Mouse (Mus musculus) kidney, postnatal 14 days (tissue): ENCODE measurements around the gene Odf3b.

Source experiments
- DNase-seq: peaks from one replicate; pipeline ENCODE4 v3.0.0; 2022; ENCODE audit warnings: mixed read lengths

Gene Odf3b

GRCm38 (mm10) chr15:89378831-89379401 is at the start of gene Odf3b:
TSS of gene Odf3b (minus strand) at chr15:89379282.
- peak; percentile 53 for DNase-seq

GRCm38 (mm10) chr15:89428136-89428790 is 49.2 kb upstream of the Odf3b start:
- DNase-seq = no peak

- DNase-seq = no peak
These were observed 47.6 kb upstream of the Odf3b start for GRCm38 (mm10) chr15:89426716-89427115.

GRCm38 (mm10) chr15:89425711-89426121 is 46.6 kb upstream of the Odf3b start, which contains the start of gene Cpt1b:
TSS of gene Cpt1b (minus strand) at chr15:89425863.
- DNase-seq = peak; percentile 69

GRCm38 (mm10) chr15:89424621-89425020 is 45.5 kb upstream of the Odf3b start:
- no peak for DNase-seq

- DNase-seq = no peak
These were observed 42.9 kb upstream of the Odf3b start for GRCm38 (mm10) chr15:89421938-89422337.

GRCm38 (mm10) chr15:89415282-89415681 is 36.2 kb upstream of the Odf3b start:
- no peak for DNase-seq

- no peak for DNase-seq
These were observed 31.0 kb upstream of the Odf3b start, which contains the start of gene Syce3 for GRCm38 (mm10) chr15:89410118-89410517. TSS of gene Syce3 (minus strand) at chr15:89410503.

GRCm38 (mm10) chr15:89406691-89407090 is 27.6 kb upstream of the Odf3b start:
- DNase-seq = no peak

- no peak for DNase-seq
These were observed 25.9 kb upstream of the Odf3b start for GRCm38 (mm10) chr15:89404831-89405623.

- no peak for DNase-seq
These were observed 23.4 kb upstream of the Odf3b start for GRCm38 (mm10) chr15:89402471-89402870.

- DNase-seq = no peak
These were observed 20.6 kb upstream of the Odf3b start for GRCm38 (mm10) chr15:89399716-89400115.

- no peak for DNase-seq
These were observed 19.1 kb upstream of the Odf3b start for GRCm38 (mm10) chr15:89398146-89398545.

- peak; percentile 38 for DNase-seq
These were observed 17.8 kb upstream of the Odf3b start for GRCm38 (mm10) chr15:89396883-89397282.

GRCm38 (mm10) chr15:89390081-89390480 is 11.0 kb upstream of the Odf3b start:
- no peak for DNase-seq

- no peak for DNase-seq
These were observed 8.0 kb upstream of the Odf3b start for GRCm38 (mm10) chr15:89387127-89387526.

- DNase-seq = no peak
These were observed 5.5 kb upstream of the Odf3b start, which contains the start of gene Klhdc7b for GRCm38 (mm10) chr15:89384617-89385016. TSS of gene Klhdc7b (plus strand) at chr15:89384917.

GRCm38 (mm10) chr15:89379429-89379828 is 347 bp upstream of the Odf3b start:
- no peak for DNase-seq

GRCm38 (mm10) chr15:89377938-89378828 is 899 bp downstream of the Odf3b start:
- no peak for DNase-seq

GRCm38 (mm10) chr15:89377362-89377761 is 1.7 kb downstream of the Odf3b start:
- DNase-seq = no peak

- no peak for DNase-seq
These were observed 2.1 kb downstream of the Odf3b start, which contains the start of gene Tymp for GRCm38 (mm10) chr15:89376957-89377356. TSS of gene Tymp (minus strand) at chr15:89377039.

GRCm38 (mm10) chr15:89376040-89376439 is 3.0 kb downstream of the Odf3b start:
- no peak for DNase-seq
